8 mouse cellular contexts compared by ENCODE assay signal in the genomic region with DNA sequence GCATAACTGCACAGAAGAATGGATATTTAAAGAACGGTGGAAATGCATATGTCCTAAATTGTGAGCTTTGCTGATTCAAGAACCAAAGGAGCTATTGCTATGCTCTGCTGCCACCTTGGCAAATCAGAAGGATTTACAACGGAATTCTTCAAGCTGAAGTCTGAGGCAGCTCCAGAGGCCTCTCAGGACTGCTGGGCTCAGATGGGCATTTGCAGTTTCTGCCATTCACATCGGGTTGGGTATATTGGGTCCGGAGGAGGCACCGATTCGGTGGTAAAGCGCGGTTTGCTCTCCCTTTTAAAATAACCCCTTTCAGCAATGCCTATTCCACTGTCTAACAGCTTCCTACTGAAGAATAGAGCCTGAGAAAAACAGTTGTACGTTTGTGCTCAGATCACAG. TPM values are rescaled to one million over a fixed set of nuclear protein-coding genes. Genes with fewer than 3 reads are reported as not detected.
A peak's percentile ranks its signal among the peaks of the same experiment; 100 is the strongest.
DNase-seq lines count a peak whose midpoint lies in the region; ATAC-seq lines count a peak whose summit lies in the region.

No protein-coding gene starts in this region.

- no peak for ATAC-seq in limb, embryonic 11.5 days (ENCODE audit: insufficient number of reproducible peaks, low FRiP score, low TSS enrichment, low read depth)

- H3K36me3 ChIP-seq in embryonic facial prominence, embryonic 10.5 days (replicated peaks): no peaks in the 10 kb centered on the region
- no peaks in the 10 kb centered on the region for H3K36me3 ChIP-seq in limb, embryonic 11.5 days (ENCODE audit: control insufficient read depth, insufficient read depth, low read length)

- H3K27me3 ChIP-seq in embryonic facial prominence, embryonic 10.5 days (replicated peaks; ENCODE audit: low read depth, poor library complexity, severe bottlenecking): peaks cover 36% of the 10 kb centered on the region
- H3K27me3 ChIP-seq in limb, embryonic 11.5 days (ENCODE audit: control insufficient read depth, insufficient read depth, low read length): peaks cover 12% of the 10 kb centered on the region

- DNase-seq in left cerebral cortex, adult 18-20 months (ENCODE audit: low spot score in 2 of 2): peak; percentile 40 to 56
- DNase-seq in left cerebral cortex, adult 11 months (ENCODE audit: low spot score): no peak
- DNase-seq in embryonic facial prominence, embryonic 10.5 days (ENCODE audit: low spot score): peak; percentile 42
- DNase-seq in heart, postnatal 4 days: peak; percentile 38
- peak; percentile 46 for DNase-seq in limb, embryonic 11.5 days (ENCODE audit: low spot score)
- peak; percentile 70 for DNase-seq in right cerebral cortex, adult 18-20 months
- DNase-seq in urinary bladder, adult 2 months (ENCODE audit: low spot score): no peak
- DNase-seq in MN1 (ENCODE audit: low spot score): no peak

- H3K4me3 ChIP-seq in embryonic facial prominence, embryonic 10.5 days: peak overlapping the region; percentile 23; the same call in 1 of the 2 replicates
- no peak overlapping the region for H3K4me3 ChIP-seq in limb, embryonic 11.5 days (ENCODE audit: low read depth, low read length)

- WGBS in embryonic facial prominence, embryonic 10.5 days: 7% methylated on average over 9 of the region's 9 CpGs
- 6% methylated on average over 9 of the region's 9 CpGs for WGBS in limb, embryonic 11.5 days

- peaks cover 43% of the 10 kb centered on the region for H3K4me1 ChIP-seq in embryonic facial prominence, embryonic 10.5 days
- H3K4me1 ChIP-seq in limb, embryonic 11.5 days (ENCODE audit: control insufficient read depth, insufficient read depth, low read length): peaks cover 15% of the 10 kb centered on the region

- no peaks in the 10 kb centered on the region for H3K9me3 ChIP-seq in embryonic facial prominence, embryonic 10.5 days
- no peaks in the 10 kb centered on the region for H3K9me3 ChIP-seq in limb, embryonic 11.5 days (ENCODE audit: control insufficient read depth, low read length)

- no peak overlapping the region for H3K4me2 ChIP-seq in limb, embryonic 11.5 days (ENCODE audit: low read depth, severe bottlenecking)

- H3K27ac ChIP-seq in embryonic facial prominence, embryonic 10.5 days (replicated peaks): no peak overlapping the region
- H3K27ac ChIP-seq in limb, embryonic 11.5 days (replicated peaks; ENCODE audit: low read depth, low read length): no peak overlapping the region

- no peak overlapping the region for H3K9ac ChIP-seq in limb, embryonic 11.5 days (ENCODE audit: low read length)

RNA-seq across cellular contexts. Expression of a gene that starts 1.2 kb away (rescaled TPM):
- total RNA-seq in left cerebral cortex, adult 18-20 months (2021): 10 to 100 TPM; 57.7 to 58.4 TPM
- 28.5 and 35.2 TPM in 2 replicates for polyA plus RNA-seq in embryonic facial prominence, embryonic 10.5 days (2016; fragmentation: Nextera tagmentation; extraction: Ambion mirVana)
- 10 to 100 TPM; 19.0 to 20.1 TPM for total RNA-seq in heart, postnatal 4 days (2021)
- polyA plus RNA-seq in limb, embryonic 11.5 days (2014; fragmentation: Nextera tagmentation; extraction: Ambion mirVana): 19.9 and 22.8 TPM in 2 replicates
- polyA plus RNA-seq in urinary bladder, adult 2 months (2012; rRNA removed): 9.5 and 11.7 TPM in 2 replicates

Comparison
In these comparisons a context has a peak if more than half of its experiments do, and no peak if none do; other contexts are left out.
1. DNase-seq: peak in left cerebral cortex, adult 18-20 months (2 of 2), embryonic facial prominence, embryonic 10.5 days (single experiment), heart, postnatal 4 days (single experiment), limb, embryonic 11.5 days (single experiment) and right cerebral cortex, adult 18-20 months (single experiment); none in left cerebral cortex, adult 11 months (single experiment), urinary bladder, adult 2 months (single experiment) and MN1 (single experiment).